11 mouse cellular contexts compared by ENCODE assay signal in the genomic region with DNA sequence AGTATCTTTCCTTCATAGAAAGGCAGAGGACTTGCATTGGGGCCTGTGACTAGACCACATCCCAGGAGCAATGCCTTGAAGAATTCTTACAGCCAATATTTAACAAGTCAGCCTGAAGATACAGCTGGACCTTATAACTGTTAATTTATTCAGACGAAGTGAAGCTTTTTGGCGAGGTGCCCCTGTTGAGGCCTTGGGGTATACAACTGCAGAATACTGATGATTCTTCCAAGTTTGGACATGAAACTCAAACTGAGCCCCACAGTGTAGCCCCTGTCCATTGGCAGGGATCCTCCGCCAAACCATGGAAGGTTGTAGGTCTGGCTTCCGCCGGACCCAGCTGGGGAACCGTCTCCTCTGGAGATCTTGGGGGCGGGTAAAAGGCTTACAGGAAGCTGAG. TPM values are rescaled to one million over a fixed set of nuclear protein-coding genes. Genes with fewer than 3 reads are reported as not detected.
DNase-seq lines count a peak whose midpoint lies in the region; ATAC-seq and TF ChIP-seq lines count a peak whose summit lies in the region.
"Had no signal": no experiment of that assay in that cellular context is flagged by ENCODE, and none has a peak within 500 bp of the region (broad histone marks: within the 10 kb centered on the region; RNA-seq: fewer than 3 reads in every experiment).

No protein-coding gene starts in this region.

- no peak overlapping the region for H3K27ac ChIP-seq in lung, postnatal 0 days (ENCODE audit: low read length)
- H3K27ac ChIP-seq: limb, embryonic 13.5 days had no signal

- no peaks in the 10 kb centered on the region for H3K36me3 ChIP-seq in lung, postnatal 0 days (ENCODE audit: insufficient read depth, low read length)

- H3K9ac ChIP-seq in lung, postnatal 0 days (replicated peaks; ENCODE audit: low read depth), result no peak overlapping the region
- H3K9ac ChIP-seq: limb, embryonic 13.5 days had no signal

- no peaks in the 10 kb centered on the region for H3K4me1 ChIP-seq in lung, postnatal 0 days (ENCODE audit: insufficient read depth, low read depth, low read length)
- H3K4me1 ChIP-seq: limb, embryonic 13.5 days had no signal

- 63% methylated on average over 7 of the region's 7 CpGs for WGBS in lung, postnatal 0 days

- no peak overlapping the region for H3K4me2 ChIP-seq in lung, postnatal 0 days (replicated peaks; ENCODE audit: low read depth, low read length)
- H3K4me2 ChIP-seq: limb, embryonic 13.5 days had no signal

- no peak overlapping the region for H3K4me3 ChIP-seq in lung, postnatal 0 days (ENCODE audit: low read depth, low read length)
- H3K4me3 ChIP-seq: limb, embryonic 13.5 days had no signal

- no peak for TF ChIP-seq EP300 in lung, postnatal 0 days (IDR thresholded peaks at IDR 0.05)

- H3K27me3 ChIP-seq in lung, postnatal 0 days (replicated peaks; ENCODE audit: insufficient read depth, low read length), result no peaks in the 10 kb centered on the region
- H3K27me3 ChIP-seq: limb, embryonic 13.5 days had no signal

- H3K9me3 ChIP-seq in lung, postnatal 0 days (ENCODE audit: low read length), result no peaks in the 10 kb centered on the region
- H3K9me3 ChIP-seq: limb, embryonic 13.5 days had no signal

- peak; percentile 46; the same call in 1 of the 2 replicates for ATAC-seq in lung, postnatal 0 days

- peak; percentile 45 to 69 for DNase-seq in cerebellum, postnatal 10 days
- no peak for DNase-seq in cerebellum, adult 11-12 months
- peak; percentile 14 to 53 for DNase-seq in layer of hippocampus, postnatal 14 days (ENCODE audit: low spot score in 2 of 2)
- no peak for DNase-seq in layer of hippocampus, adult 9-10 months (ENCODE audit: low spot score)
- DNase-seq in heart, adult 9 months (ENCODE audit: low spot score in 2 of 2), result peak; percentile 37 to 56
- peak; percentile 34 for DNase-seq in lung, postnatal 0 days (ENCODE audit: low spot score)
- no peak for DNase-seq in adrenal gland, postnatal 14 days
- no peak for DNase-seq in urinary bladder, postnatal 36 days (ENCODE audit: low spot score in 2 of 2)

- TF ChIP-seq CTCF in lung, postnatal 0 days (IDR thresholded peaks at IDR 0.05), result no peak

RNA-seq across cellular contexts. Expression of gene C9, which starts 12.7 kb away (rescaled TPM):
- not detected for total RNA-seq in layer of hippocampus, postnatal 14 days (2021)
- not detected in 2 replicates for polyA plus RNA-seq in lung, postnatal 0 days (2015; fragmentation: Nextera tagmentation; extraction: Ambion mirVana)
- 0.90 and 12.9 TPM in 2 replicates for total RNA-seq in adrenal gland, postnatal 14 days (2021)
- total RNA-seq: gastrocnemius, adult 18-20 months had no signal
- polyA plus RNA-seq: limb, embryonic 13.5 days; neural tube, embryonic 11.5 days had no signal

Comparison
In these comparisons a context has a peak if more than half of its experiments do, and no peak if none do; other contexts are left out.
1. DNase-seq: peak in cerebellum, postnatal 10 days (2 of 2), layer of hippocampus, postnatal 14 days (2 of 2), heart, adult 9 months (2 of 2) and lung, postnatal 0 days (single experiment); none in cerebellum, adult 11-12 months (single experiment), layer of hippocampus, adult 9-10 months (single experiment), adrenal gland, postnatal 14 days (single experiment) and urinary bladder, postnatal 36 days (0 of 2).